Mouse (Mus musculus): ENCODE measurements at regions not wholly inside any gene's neighbourhood (a gene's known extent, or its start where the extent isn't known, plus 50 kb on each side); places are given as distances from the start of the nearest gene placed in this dataset.
A peak's percentile ranks its signal among the peaks of the same experiment; 100 is the strongest.

DNA sequence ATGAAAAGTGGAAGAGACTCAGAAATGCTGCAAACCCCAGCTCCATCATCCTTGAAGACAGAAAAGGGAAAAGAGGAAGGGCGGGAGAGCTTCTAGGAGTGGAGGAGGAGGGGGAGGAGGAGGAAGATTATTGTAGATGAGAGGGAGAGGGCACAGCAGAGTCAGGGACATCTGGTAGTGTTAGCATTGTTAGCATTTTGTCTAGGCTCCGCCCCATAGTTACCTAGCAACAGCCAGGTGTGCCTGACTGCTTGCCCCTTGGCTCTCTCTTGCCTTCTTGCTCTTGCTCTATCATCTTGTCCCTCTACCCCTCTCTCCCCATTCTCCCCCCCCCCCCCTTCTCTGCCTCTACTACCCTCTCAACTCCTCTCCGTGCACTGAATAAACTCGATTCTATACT lies 224.4 kb upstream of the Amigo2 start:
- Histone ChIP-seq H3K36me3 (ENCODE audit: control insufficient read depth, insufficient read depth, low read length) (no peaks in the 10 kb centered on the region), H3K27me3 (ENCODE audit: control insufficient read depth, insufficient read depth, low read length) (no peaks in the 10 kb centered on the region), H3K4me1 (ENCODE audit: control insufficient read depth, insufficient read depth, insufficient read length) (peaks cover 42% of the 10 kb centered on the region), H3K4me3 (ENCODE audit: extremely low read depth, insufficient read depth, insufficient read length) (no peak overlapping the region), H3K27ac (ENCODE audit: insufficient read depth, low read length) (peak overlapping the region; percentile 100)
- DNase-seq (ENCODE audit: low read depth in 1 of 2, low spot score in 2 of 2) = no peak
- WGBS = 94% methylated on average over 4 of the region's 4 CpGs
- TF ChIP-seq POLR2A (IDR thresholded peaks at IDR 0.05; ENCODE audit: low read depth, low read length) (no peak), CTCF (IDR thresholded peaks at IDR 0.05; ENCODE audit: extremely low read depth, insufficient read depth, insufficient read length, insufficient replicate concordance) (no peak)

DNA sequence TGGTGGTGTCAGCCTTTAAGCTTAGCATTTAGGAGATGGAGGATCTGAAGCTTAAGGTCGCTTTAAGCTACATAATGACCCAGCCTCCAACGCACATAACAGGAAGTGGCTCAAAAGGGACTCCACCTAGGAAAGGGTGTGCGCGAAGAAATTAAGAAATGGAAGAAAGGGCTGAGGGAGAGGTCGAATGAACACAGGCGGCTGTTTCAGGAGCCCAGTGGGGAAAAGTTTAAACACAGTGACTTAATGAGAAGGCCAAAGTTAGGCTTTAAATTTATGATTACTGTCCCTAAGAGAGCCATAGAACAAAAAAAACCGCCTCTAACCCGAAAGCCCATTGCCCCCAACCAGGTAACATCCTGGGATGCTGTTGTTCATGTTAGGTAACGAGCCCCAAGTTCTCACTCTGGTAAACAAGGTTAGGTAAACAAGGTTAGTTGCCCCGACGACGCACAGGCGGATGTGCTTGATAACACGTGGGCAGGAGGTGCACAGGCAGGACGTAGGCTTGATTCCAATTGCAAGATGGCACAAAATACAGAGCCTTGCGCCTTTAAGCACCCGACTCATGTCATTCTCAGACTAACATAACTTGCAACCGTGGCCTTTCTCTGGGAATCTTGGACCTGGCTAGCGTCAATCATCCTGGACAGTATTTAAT lies 222.7 kb upstream of the Amigo2 start:
- Histone ChIP-seq H3K36me3 (ENCODE audit: control insufficient read depth, insufficient read depth, low read length) (no peaks in the 10 kb centered on the region), H3K27ac (ENCODE audit: insufficient read depth, low read length) (peak overlapping the region; percentile 100), H3K4me1 (ENCODE audit: control insufficient read depth, insufficient read depth, insufficient read length) (peaks cover 52% of the 10 kb centered on the region), H3K27me3 (ENCODE audit: control insufficient read depth, insufficient read depth, low read length) (no peaks in the 10 kb centered on the region), H3K4me3 (ENCODE audit: extremely low read depth, insufficient read depth, insufficient read length) (peak overlapping the region; percentile 62; the same call in 1 of the 2 replicates)
- peak; percentile 14; the same call in 1 of the 2 replicates for TF ChIP-seq POLR2A (IDR thresholded peaks at IDR 0.05; ENCODE audit: low read depth, low read length)
- no peak for TF ChIP-seq CTCF (IDR thresholded peaks at IDR 0.05; ENCODE audit: extremely low read depth, insufficient read depth, insufficient read length, insufficient replicate concordance)
- peak; percentile 58 to 88 for DNase-seq (ENCODE audit: low read depth in 1 of 2, low spot score in 2 of 2)
- WGBS = 39% methylated on average over 19 of the region's 19 CpGs

GRCm38 (mm10) chr15:97468732-97469683 lies 221.9 kb upstream of the Amigo2 start:
- WGBS = 23% methylated on average over 23 of the region's 23 CpGs

DNA sequence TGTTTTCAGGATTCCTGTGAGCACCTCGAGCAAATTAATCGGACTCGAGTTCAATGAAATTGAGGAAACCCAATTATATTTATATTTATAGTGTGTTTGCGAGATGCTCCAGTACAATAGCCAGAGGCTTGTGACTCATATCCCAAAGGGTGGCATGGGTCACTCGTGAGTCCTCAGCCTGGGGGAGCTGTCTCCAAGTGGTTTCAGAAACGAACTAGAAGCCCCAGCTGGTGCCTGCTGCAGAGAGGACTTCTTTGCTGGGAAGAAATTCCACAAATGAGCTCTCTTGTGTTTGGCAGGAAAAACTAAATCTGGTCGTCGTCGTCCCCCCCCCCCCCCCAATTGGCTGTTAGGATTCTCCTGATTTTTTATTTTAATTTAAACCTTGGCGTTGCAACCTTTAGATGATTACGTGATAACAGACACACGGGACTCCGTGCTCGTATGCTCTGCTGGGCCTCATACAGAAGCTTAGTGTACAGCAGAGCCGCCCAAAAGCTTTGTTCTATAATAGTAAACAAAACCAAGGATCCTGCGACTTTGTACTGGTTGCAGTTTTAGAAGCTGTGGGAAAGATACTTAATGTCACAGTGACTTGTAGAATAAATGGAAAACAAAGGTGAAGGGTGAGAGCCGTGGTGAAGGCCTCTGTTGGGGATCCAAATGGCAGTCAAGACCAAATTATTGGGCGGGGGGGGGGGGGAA lies 220.8 kb upstream of the Amigo2 start:
- peak overlapping the region; percentile 100 for H3K27ac ChIP-seq (ENCODE audit: insufficient read depth, low read length)
- no peaks in the 10 kb centered on the region for H3K27me3 ChIP-seq (ENCODE audit: control insufficient read depth, insufficient read depth, low read length)
- no peak overlapping the region for H3K4me3 ChIP-seq (ENCODE audit: extremely low read depth, insufficient read depth, insufficient read length)
- DNase-seq (ENCODE audit: low read depth in 1 of 2, low spot score in 2 of 2) = no peak
- WGBS = 75% methylated on average over 18 of the region's 18 CpGs
- peaks cover 59% of the 10 kb centered on the region for H3K4me1 ChIP-seq (ENCODE audit: control insufficient read depth, insufficient read depth, insufficient read length)
- TF ChIP-seq POLR2A (IDR thresholded peaks at IDR 0.05; ENCODE audit: low read depth, low read length) = no peak
- TF ChIP-seq CTCF (IDR thresholded peaks at IDR 0.05; ENCODE audit: extremely low read depth, insufficient read depth, insufficient read length, insufficient replicate concordance) = no peak
- H3K36me3 ChIP-seq (ENCODE audit: control insufficient read depth, insufficient read depth, low read length) = no peaks in the 10 kb centered on the region

More at GRCm38 (mm10) chr15:97468732-97469683, 221.9 kb upstream of the Amigo2 start:
- Histone ChIP-seq H3K36me3 (ENCODE audit: control insufficient read depth, insufficient read depth, low read length) (no peaks in the 10 kb centered on the region), H3K4me3 (ENCODE audit: extremely low read depth, insufficient read depth, insufficient read length) (peak overlapping the region; percentile 62), H3K4me1 (ENCODE audit: control insufficient read depth, insufficient read depth, insufficient read length) (peaks cover 57% of the 10 kb centered on the region), H3K27ac (ENCODE audit: insufficient read depth, low read length) (peak overlapping the region; percentile 100), H3K27me3 (ENCODE audit: control insufficient read depth, insufficient read depth, low read length) (no peaks in the 10 kb centered on the region)
- DNase-seq (ENCODE audit: low read depth in 1 of 2, low spot score in 2 of 2) = peak; percentile 66 to 82
- no peak for TF ChIP-seq CTCF (IDR thresholded peaks at IDR 0.05; ENCODE audit: extremely low read depth, insufficient read depth, insufficient read length, insufficient replicate concordance)
- TF ChIP-seq POLR2A (IDR thresholded peaks at IDR 0.05; ENCODE audit: low read depth, low read length) = peak; percentile 93

GRCm38 (mm10) chr15:97466906-97467465 lies 219.9 kb upstream of the Amigo2 start:
- H3K4me1 ChIP-seq (ENCODE audit: control insufficient read depth, insufficient read depth, insufficient read length) = peaks cover 55% of the 10 kb centered on the region
- H3K36me3 ChIP-seq (ENCODE audit: control insufficient read depth, insufficient read depth, low read length) = no peaks in the 10 kb centered on the region
- DNase-seq (ENCODE audit: low read depth in 1 of 2, low spot score in 2 of 2) = no peak
- no peak overlapping the region for H3K4me3 ChIP-seq (ENCODE audit: extremely low read depth, insufficient read depth, insufficient read length)
- H3K27ac ChIP-seq (ENCODE audit: insufficient read depth, low read length) = peak overlapping the region; percentile 100
- no peaks in the 10 kb centered on the region for H3K27me3 ChIP-seq (ENCODE audit: control insufficient read depth, insufficient read depth, low read length)
- TF ChIP-seq CTCF (IDR thresholded peaks at IDR 0.05; ENCODE audit: extremely low read depth, insufficient read depth, insufficient read length, insufficient replicate concordance) = no peak
- no peak for TF ChIP-seq POLR2A (IDR thresholded peaks at IDR 0.05; ENCODE audit: low read depth, low read length)
- 84% methylated on average over 10 of the region's 10 CpGs for WGBS

- no peak overlapping the region for H3K27ac ChIP-seq (ENCODE audit: insufficient read depth, low read length)
- TF ChIP-seq POLR2A (IDR thresholded peaks at IDR 0.05; ENCODE audit: low read depth, low read length) = no peak
- peak; percentile 34; the same call in 1 of the 2 replicates for TF ChIP-seq CTCF (IDR thresholded peaks at IDR 0.05; ENCODE audit: extremely low read depth, insufficient read depth, insufficient read length, insufficient replicate concordance)
- DNase-seq (ENCODE audit: low read depth in 1 of 2, low spot score in 2 of 2) = no peak
- H3K36me3 ChIP-seq (ENCODE audit: control insufficient read depth, insufficient read depth, low read length) = no peaks in the 10 kb centered on the region
- H3K4me3 ChIP-seq (ENCODE audit: extremely low read depth, insufficient read depth, insufficient read length) = no peak overlapping the region
- peaks cover 47% of the 10 kb centered on the region; the same call in 1 of the 2 replicates for H3K4me1 ChIP-seq (ENCODE audit: control insufficient read depth, insufficient read depth, insufficient read length)
- 76% methylated on average over 3 of the region's 3 CpGs for WGBS
- no peaks in the 10 kb centered on the region for H3K27me3 ChIP-seq (ENCODE audit: control insufficient read depth, insufficient read depth, low read length)
Measured at GRCm38 (mm10) chr15:97466110-97466509, 219.0 kb upstream of the Amigo2 start.
